Mouse (Mus musculus) neural tube, postnatal 0 days (tissue): Measurements from ENCODE around the gene F830045P16Rik. TPM values are rescaled to one million over a fixed set of nuclear protein-coding genes. Genes with fewer than 3 reads are reported as not detected.

Experiments used
- polyA plus RNA-seq: library from polyadenylated mRNA; unstranded; fragments of >200 nt; fragmentation: Nextera tagmentation; extraction: Ambion mirVana; gene quantifications from 2 replicates; pipeline ENCODE4 v1.2.1, GENCODE M21; 2015

F830045P16Rik gene
- polyA plus RNA-seq, result 0.08 TPM in 1 of 2 replicates, not detected in the other

DNA sequence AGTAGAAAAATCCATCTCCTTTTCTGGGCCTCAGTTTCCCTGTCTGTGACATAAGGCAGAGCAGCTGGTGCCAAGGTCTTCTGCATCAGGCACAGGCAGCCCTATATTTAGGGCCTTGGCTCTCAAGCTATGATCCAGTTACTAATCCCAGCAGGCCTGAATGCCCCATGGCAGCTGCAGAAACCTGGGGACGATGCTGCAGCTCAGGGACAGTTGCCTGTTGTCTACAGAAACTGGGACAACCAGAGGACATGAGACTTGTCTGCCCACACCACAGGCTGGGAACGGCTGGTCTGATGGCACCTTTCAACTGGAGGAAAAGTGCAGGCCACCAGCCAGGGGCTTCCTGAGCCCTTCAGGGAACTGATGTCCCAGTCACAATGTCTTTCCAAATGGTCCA is at the start of gene F830045P16Rik:
TSS of gene F830045P16Rik (minus strand) at position 226 of the 400 bp plus-strand sequence.

Other genes starting within 250 kb of the F830045P16Rik start
- gene Ckap2l, start 239.4 kb downstream of the F830045P16Rik start, polyA plus RNA-seq, result 4.6 and 5.2 TPM in 2 replicates
- gene Il1a, start 226.6 kb downstream of the F830045P16Rik start, polyA plus RNA-seq, result 0.23 and 0.81 TPM in 2 replicates
- not detected in 2 replicates for gene Il1b, start 165.5 kb downstream of the F830045P16Rik start, polyA plus RNA-seq
- 43.9 and 46.5 TPM in 2 replicates for gene Sirpa, start 56.2 kb upstream of the F830045P16Rik start, polyA plus RNA-seq
- 46.3 and 49.0 TPM in 2 replicates for gene Pdyn, start 163.2 kb upstream of the F830045P16Rik start, polyA plus RNA-seq